Mouse (Mus musculus): ENCODE data around the gene Cfap43.

DNA sequence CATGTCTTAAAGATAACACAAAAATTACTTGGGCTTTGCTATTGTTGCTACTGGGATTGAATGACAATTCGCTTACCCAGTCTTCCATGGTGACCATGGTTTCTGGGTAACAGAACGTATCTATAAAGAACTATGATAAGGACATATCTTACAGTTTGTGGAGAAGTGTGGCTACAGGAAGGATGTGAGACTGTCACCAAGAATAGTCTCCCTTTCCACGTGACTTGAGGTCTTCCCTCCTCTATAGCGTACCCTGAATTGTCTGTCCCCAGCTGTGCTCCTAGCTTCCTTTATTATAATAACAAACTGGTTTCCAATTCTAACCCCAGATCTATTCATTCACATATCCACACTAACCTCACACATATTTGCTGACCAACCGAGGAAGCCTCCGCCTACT lies 223.4 kb downstream of the Cfap43 start:
- TF ChIP-seq CTCF (IDR thresholded peaks at IDR 0.05; ENCODE audit: extremely low read depth, insufficient read depth, low read length) = no peak
- TF ChIP-seq POLR2A (IDR thresholded peaks at IDR 0.05; ENCODE audit: extremely low read depth, insufficient read depth, low read length) = no peak

All from cortical plate, adult 2 months (tissue).